Mouse (Mus musculus): Measurements from ENCODE around the gene Lrr1.
"Not testable (repeated sequence)": the region's sequence is repeated elsewhere in the genome, so short reads cannot be mapped to it uniquely, and the experiment has no call there.

The Lrr1 gene

GRCm38 (mm10) chr12:69163586-69163985 lies 5.0 kb upstream of the Lrr1 start:
- not testable (repeated sequence) for DNase-seq (ENCODE audit: inconsistent age in 2 of 2, low spot score in 1 of 2)

- no peak for DNase-seq (ENCODE audit: inconsistent age in 2 of 2, low spot score in 1 of 2)
These were observed 3.7 kb upstream of the Lrr1 start for GRCm38 (mm10) chr12:69164904-69165303.

- not testable (repeated sequence) for DNase-seq (ENCODE audit: inconsistent age in 2 of 2, low spot score in 1 of 2)
These were observed 1.6 kb upstream of the Lrr1 start for GRCm38 (mm10) chr12:69166861-69167581.

DNA sequence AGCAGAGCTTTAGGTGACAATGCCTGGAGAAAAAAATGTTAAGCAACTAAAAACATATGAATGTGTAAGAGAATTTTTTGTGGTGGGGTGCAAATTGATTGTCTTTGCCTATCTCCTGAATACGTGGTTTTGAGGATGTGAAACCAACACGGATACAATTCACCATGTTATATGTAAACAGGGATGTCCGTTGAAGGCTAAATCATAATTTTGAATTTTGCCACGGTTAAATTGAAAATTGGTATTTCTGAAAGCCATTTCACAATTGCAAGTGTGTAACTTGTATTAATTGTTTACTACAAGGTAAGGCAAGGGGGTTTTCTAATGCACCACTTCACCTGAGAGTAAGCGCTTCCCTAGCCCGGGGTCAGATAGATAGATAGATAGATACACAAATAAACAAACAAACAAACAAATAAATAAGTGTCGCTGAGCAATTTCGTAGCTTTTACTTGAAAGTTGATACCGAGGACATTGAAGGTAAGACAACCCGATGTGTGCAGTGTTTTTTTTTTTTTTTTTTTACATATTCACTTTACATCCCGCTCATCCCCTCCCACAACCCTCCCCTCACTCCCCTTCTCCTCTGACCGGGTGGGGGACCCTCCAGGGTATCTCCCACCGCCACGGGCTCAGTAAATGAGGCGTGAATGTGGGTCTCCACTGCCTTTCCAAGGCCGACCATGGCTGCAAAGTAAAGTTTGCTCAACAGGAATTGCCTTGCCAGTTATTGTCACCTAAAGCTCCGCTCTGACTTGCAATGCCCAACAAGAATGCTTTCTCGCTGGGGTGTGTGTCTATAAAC lies 756 bp upstream of the Lrr1 start:
- no peak for DNase-seq (ENCODE audit: inconsistent age in 2 of 2, low spot score in 1 of 2)

DNA sequence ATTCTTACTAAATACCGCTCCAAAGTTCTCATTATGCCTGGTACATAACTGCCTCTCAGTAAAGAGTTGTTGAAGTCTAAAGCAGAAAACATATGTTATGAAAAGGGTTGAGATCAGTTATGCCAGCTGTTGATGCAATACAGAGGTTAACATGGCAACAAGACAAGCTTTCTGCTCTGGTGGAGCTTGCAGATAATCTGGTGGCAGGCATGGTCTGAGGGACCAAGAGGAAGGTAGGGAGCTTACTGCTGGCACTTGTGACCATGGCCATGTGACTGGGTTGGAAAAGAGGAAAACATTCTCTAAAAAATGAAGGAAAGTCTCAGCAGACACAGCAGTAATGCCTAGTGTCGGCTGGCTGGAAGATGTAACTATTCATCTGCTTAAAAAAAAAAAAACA lies 2.7 kb downstream of the Lrr1 start:
- no peak for DNase-seq (ENCODE audit: inconsistent age in 2 of 2, low spot score in 1 of 2)

DNA sequence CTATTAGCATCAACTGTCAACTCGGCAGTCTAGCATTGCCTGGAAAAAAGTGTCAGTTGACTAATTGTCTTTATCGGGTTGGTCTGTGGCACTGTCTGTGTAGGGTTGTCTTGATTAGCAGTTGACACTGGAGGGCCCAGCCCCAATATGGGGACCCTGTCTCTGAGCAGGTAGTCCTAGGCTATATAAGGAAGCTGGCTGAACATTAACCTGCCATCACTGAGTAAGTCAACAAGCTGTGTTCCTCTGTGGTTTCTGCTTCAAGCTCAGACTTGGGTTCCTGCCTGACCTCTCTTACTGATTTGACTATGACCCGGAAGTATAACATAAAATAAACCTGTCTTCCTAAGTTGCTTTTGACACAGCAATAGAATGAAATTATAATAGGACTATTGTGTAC lies 7.4 kb downstream of the Lrr1 start:
- no peak for DNase-seq (ENCODE audit: inconsistent age in 2 of 2, low spot score in 1 of 2)

DNA sequence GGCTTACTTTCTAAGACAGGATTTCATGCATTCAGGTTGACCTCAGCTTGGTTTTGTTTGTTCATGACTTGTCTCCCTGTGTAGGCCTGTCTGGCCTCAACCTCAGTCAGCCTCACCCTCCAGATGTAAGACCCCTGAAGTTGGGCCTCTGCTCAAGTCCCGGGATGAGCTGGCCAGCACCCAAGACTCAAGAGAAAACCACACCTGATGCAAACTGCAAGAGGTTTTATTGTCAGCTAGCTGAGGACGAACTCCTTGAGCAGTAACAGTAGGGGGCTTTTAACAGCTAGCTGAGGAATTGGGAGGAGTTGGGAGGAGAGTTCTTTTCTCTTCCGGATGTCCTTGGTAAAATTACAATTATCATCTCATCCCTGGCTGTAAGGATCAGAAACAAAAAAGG lies 8.9 kb downstream of the Lrr1 start:
- DNase-seq (ENCODE audit: inconsistent age in 2 of 2, low spot score in 1 of 2), result no peak

DNA sequence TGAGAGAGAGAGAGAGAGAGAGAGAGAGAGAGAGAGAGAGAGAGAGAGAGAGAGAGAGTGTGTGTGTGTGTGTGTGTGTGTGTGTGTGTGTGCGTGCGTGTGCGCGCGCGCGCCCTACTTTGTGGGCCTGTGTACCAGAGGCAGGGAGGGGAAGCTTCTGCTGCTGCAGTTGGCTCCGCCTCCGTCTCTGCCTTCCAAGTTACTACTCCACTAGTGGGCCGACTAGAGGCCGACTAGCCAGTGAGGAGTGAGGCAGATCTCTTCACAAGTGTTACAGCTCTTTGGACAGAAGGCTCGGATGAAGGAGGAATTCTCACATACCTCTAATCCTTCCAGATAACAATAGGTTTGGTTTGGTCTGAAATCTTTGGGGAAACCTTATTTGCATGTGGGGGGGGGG lies 10.8 kb downstream of the Lrr1 start:
- no peak for DNase-seq (ENCODE audit: inconsistent age in 2 of 2, low spot score in 1 of 2)

DNA sequence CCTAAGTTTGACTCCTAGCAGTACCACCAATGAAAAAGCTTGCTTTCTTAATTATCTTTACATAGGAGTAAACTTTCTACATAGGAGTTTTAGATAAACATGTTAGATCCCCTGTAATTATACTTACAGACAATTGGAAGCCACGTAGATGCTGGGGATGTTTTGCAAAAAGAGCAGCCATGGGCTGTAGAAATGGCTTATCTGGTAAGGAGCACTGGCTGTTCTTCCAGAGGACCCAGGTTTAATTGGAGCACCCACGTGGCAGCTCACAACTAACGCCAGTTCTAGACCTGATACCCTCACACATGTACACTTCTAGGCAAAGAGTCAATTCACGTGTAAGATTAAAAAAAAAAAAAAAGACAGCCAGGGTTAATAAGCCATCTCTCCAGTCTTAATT lies 13.2 kb downstream of the Lrr1 start:
- DNase-seq (ENCODE audit: inconsistent age in 2 of 2, low spot score in 1 of 2), result no peak

- peak; percentile 98 to 99 for DNase-seq (ENCODE audit: inconsistent age in 2 of 2, low spot score in 1 of 2)
These were observed 15.1 kb downstream of the Lrr1 start, which contains the start of the genes Rpl36al and Mgat2 for GRCm38 (mm10) chr12:69183583-69184308. Gene Rpl36al, minus strand, starts transcription at chr12:69184083. Gene Mgat2, plus strand, starts transcription at chr12:69184157.

- no peak for DNase-seq (ENCODE audit: inconsistent age in 2 of 2, low spot score in 1 of 2)
These were observed 16.0 kb downstream of the Lrr1 start for GRCm38 (mm10) chr12:69184342-69185295.

DNA sequence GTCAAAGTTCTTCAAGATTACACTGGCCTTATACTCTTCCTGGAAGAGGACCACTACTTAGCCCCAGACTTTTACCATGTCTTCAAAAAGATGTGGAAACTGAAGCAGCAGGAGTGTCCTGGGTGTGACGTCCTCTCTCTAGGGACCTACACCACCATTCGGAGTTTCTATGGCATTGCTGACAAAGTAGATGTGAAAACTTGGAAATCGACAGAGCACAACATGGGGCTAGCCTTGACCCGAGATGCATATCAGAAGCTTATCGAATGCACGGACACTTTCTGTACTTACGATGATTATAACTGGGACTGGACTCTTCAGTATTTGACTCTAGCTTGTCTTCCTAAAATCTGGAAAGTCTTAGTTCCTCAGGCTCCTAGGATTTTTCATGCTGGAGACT lies 16.8 kb downstream of the Lrr1 start:
- peak in 1 of 2 experiments; percentile 59 for DNase-seq (ENCODE audit: inconsistent age in 2 of 2, low spot score in 1 of 2)

DNA sequence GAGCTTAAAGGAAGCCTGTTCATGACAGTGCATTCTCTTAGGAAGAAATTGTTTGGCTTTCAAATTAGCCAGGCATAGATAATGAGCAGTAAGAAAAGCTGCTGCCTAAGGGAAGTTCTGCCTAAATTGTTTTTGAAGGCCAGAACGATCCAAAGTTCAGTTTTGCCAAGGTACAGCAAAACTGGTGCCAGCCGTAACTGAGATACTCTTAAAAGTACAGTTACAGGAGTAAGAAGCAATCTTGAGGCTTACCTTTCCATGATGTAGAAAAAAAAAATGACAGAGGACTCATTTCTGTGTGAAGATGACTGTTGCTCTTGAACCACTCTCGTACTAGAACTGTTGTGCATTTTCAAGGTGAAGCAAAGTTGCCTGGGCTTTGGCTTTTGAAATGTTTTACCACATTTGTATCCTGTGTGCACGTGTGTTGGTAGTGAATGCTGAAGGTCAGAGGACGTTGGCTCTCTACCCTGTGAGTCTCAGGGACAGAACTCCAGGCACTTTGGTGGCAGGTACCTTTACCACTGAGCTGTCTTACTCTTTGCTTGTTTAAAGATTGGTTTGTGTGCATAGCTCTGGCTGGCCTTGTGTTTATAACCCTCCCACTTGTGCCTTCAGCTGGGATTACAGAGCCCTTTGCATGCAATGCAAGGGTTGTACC lies 18.3 kb downstream of the Lrr1 start:
- peak; percentile 45 to 64 for DNase-seq (ENCODE audit: inconsistent age in 2 of 2, low spot score in 1 of 2)

DNA sequence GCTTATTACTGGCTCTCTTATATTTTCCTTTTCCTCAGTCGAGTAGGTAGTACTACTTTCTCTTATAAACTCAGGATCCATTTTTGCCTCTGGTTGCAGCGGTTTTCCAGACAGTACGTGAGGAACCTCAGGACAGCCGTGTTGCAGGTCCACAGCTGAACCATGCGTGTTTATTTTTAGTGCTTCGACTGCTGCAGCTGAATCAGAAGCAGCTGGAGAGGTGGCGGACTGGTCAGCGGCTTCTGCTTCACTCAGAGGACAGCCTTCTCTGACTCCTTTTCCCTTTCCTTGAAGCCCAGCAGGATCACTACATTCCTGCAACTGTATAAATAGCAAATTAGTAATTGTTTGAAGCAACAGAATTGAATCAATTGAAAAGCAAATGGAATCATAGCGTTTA lies 21.5 kb downstream of the Lrr1 start:
- DNase-seq (ENCODE audit: inconsistent age in 2 of 2, low spot score in 1 of 2), result no peak

DNA sequence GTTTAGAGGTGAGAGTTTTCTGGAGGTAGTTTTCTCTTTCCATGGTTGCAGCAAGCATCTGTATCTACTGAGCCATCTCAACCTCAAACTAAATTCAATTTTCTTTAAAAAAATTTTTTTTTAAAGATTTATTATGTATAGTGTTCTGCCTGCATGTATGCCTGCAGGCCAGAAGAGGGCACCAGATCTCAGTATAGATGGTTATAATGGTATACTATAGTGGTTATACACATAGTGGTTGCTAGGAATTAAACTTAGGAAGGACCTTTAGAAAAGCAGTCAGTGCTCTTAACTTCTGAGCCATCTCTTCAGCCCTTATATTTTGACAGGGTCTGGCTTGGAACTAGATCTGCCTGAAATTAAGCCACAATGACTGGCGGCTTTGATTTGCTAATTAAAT lies 21.9 kb downstream of the Lrr1 start:
- DNase-seq (ENCODE audit: inconsistent age in 2 of 2, low spot score in 1 of 2), result peak in 1 of 2 experiments; percentile 39

GRCm38 (mm10) chr12:69191396-69191795 lies 22.8 kb downstream of the Lrr1 start:
- DNase-seq (ENCODE audit: inconsistent age in 2 of 2, low spot score in 1 of 2), result no peak

DNA sequence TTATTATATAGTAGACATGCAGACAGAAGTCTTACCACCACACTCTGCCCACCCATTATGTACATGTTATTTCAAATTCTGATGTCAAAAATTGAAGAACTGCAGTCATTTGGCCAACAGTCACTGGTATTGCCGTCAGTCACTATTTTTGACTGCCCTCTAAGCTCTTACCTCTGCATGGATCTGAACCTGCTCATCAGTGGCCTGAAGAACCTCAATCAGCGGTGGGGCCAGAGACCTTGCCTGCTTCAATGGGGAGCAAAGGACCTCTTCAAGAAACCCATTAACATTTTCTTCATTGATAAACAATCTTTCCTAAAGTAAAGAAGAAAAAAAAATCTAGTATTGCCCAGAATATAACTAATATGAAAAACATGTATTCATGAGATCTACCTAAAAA lies 24.0 kb downstream of the Lrr1 start:
- no peak for DNase-seq (ENCODE audit: inconsistent age in 2 of 2, low spot score in 1 of 2)

DNA sequence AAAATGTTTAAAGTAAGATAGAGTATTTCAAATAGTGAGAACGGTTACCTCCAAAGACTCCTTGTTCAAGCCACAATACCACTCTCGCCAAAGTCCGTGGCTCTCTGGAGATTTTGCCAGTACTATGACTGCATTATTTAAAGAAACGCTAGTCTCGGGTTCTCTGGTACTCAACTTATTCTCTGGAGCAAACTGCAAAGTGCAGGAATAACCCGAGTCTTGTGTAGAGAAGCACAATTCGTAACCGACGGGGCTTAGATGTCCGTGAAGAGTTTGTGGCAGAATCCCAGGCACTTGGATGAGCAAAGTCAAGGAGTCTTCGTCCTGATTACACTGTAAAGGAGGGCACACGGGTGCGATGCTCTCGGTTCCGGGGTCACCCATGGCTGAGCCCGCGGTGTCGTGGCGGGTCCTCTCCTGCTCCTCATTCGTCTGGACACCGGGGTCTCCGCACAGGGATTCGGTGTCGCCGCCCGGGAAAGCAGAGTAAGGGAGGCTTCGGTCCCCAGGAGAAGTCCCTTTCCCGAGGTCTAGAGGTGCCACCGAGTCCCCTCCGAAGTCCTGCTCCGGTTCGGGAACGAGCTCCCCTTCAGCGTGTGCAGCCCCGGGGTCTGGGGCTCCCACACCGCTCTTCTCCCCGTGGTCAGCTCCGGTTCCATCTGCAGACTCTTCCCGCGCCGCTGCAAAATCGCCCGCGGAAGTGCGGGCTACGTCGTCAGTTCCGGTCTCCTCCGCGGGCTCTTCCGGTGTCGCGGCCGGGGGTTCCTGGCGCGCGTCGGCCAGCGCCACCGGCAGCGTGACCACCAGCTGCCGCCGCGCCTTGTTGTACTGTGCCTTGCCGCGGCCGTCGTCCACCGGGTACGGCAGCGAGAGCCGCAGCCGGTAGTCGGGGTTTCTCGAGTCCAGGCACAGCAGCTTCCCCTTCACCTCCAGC lies 28.1 kb downstream of the Lrr1 start, which contains the start of gene Gm49383:
TSS of gene Gm49383 (minus strand) at position 661 of the 934 bp plus-strand sequence.
- DNase-seq (ENCODE audit: inconsistent age in 2 of 2, low spot score in 1 of 2), result peak; percentile 79 to 89

All from adrenal gland, adult (tissue).